Mouse (Mus musculus) adrenal gland, postnatal 14 days (tissue): ENCODE measurements around the gene Cdc20b. TPM values are rescaled to one million over a fixed set of nuclear protein-coding genes. Genes with fewer than 3 reads are reported as not detected.

Experiments used
- DNase-seq: peaks from one replicate; pipeline ENCODE4 v3.0.0; 2021; ENCODE audit warnings: mixed read lengths
- microRNA-seq, 2 experiments: library from miRNA; unstranded; fragments of <30 nt; microRNA quantifications; one replicate each; pipeline ENCODE4 v1.2.0; 2021
- total RNA-seq: library from RNA; stranded (reverse); gene quantifications from 2 replicates; pipeline ENCODE4 v1.2.3, GENCODE M21; 2021

Cdc20b gene
- total RNA-seq, 1 experiment from 2014 or later, result not detected

DNA sequence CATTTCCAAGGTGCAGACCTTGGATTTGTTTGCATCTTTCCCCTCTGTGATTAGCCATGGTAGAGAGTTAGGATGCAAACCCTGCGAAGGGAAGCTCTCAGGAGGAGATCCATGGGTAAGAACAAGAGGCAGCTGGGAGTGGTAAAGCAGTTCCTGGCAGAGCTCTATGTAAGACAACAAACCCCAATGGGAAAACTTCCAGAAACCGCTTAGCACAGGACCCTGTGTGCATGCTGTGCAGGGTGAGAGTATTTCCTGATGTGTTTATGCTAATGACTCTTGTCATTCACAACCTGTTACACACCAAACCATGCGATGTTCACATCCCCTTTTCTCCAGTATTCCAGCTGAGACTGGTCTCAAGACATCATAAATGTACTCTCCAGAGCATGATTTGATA, 62.1 kb downstream of the Cdc20b start:
- DNase-seq, result no peak

DNA sequence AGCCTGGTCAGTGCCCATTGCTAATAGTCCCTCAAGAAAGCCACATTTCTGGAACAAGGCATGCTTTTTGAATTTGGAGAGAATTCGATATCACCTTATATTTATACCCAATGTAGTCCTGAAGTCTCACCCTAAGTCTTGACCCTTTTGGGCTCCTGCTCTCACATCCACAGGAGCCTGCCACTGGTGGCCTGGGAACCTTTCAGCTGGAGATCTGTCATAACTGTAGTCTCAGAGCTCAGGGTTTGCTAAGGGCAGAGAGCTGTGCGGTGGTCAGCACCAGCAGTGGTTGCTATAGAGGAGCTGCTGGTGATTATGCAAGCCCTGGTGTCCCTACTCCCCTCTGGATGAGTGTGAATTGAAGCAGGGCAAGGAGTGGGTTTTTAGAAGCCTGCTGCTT, 63.5 kb downstream of the Cdc20b start:
- DNase-seq, result no peak

GRCm38 (mm10) chr13:113100879-113101278, 66.0 kb downstream of the Cdc20b start, which contains the start of gene Gzma:
TSS of gene Gzma (minus strand) at chr13:113100981.
- no peak for DNase-seq

DNA sequence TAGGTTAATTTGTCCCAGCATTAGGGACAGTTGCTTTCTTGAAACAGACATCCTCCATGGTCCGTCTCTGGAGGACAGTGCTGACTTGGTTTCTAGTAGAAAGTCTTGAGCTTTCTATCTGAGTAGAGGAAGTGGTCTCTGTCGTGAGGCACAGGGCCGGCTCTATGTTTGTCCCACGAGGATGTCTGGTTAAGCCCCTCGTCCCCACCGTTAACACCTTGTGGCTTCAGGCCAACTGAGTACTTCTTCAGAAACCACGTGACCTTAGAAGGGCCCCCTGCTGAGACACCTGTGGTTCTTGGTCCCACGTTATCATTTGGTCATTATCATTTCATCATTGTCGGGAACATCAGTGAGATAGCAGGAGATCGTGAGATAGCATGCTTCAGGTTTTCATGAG, 66.9 kb downstream of the Cdc20b start:
- DNase-seq, result no peak

GRCm38 (mm10) chr13:113104759-113105158, 69.8 kb downstream of the Cdc20b start:
- no peak for DNase-seq

GRCm38 (mm10) chr13:113118977-113119376, 84.1 kb downstream of the Cdc20b start:
- DNase-seq, result peak; percentile 44

- no peak for DNase-seq
Observed at GRCm38 (mm10) chr13:113120324-113121237, 85.7 kb downstream of the Cdc20b start.

- DNase-seq, result no peak
Observed at GRCm38 (mm10) chr13:113121326-113121725, 86.4 kb downstream of the Cdc20b start.

- DNase-seq, result no peak
Observed at GRCm38 (mm10) chr13:113129974-113130373, 95.1 kb downstream of the Cdc20b start.

- DNase-seq, result no peak
Observed at GRCm38 (mm10) chr13:113139597-113139996, 104.7 kb downstream of the Cdc20b start.

Small RNA genes lying within 50 kb of the gene (microRNA-seq; reads per million reads assigned to microRNA genes)
- 102 to 115 reads per million in 2 experiments for gene Mir449a
- gene Mir449b, result 0 reads per million in 2 experiments
- gene Mir449c, result 0 to 1.1 reads per million in 2 experiments

Other genes with a start within 250 kb of the Cdc20b start
- gene Plpp1, start 234.3 kb upstream of the Cdc20b start, total RNA-seq, result 181 and 182 TPM in 2 replicates
- gene Mtrex, start 107.7 kb upstream of the Cdc20b start, total RNA-seq, result 39.6 and 45.3 TPM in 2 replicates
- gene Dhx29, start 107.7 kb upstream of the Cdc20b start, total RNA-seq, result 15.4 and 18.2 TPM in 2 replicates
- gene Ccno, start 47.3 kb upstream of the Cdc20b start, total RNA-seq, result 0.71 and 1.6 TPM in 2 replicates
- not detected in 2 replicates for gene Mcidas, start 41.3 kb upstream of the Cdc20b start, total RNA-seq
- 76.6 and 82.5 TPM in 2 replicates for gene Gpx8, start 11.3 kb downstream of the Cdc20b start, total RNA-seq
- gene Gzma, start 65.9 kb downstream of the Cdc20b start, total RNA-seq, result 0.67 and 1.2 TPM in 2 replicates
- gene Esm1, start 174.5 kb downstream of the Cdc20b start, total RNA-seq, result 4.4 and 7.3 TPM in 2 replicates
- gene Gzmk, start 190.8 kb downstream of the Cdc20b start, total RNA-seq, result not detected in 2 replicates